Mouse (Mus musculus) mouse embryonic stem cell (cell line): Measurements from ENCODE around the gene Pik3r6.

Experiments
- in situ Hi-C, 2 experiments: fragments of 300-500 bp; cut with MboI; formaldehyde crosslinking; loops; 1 replicate in 1 of 2; 3 replicates in 1 of 2; pipeline ENCODE4 v1.14.3; 2019 to 2020; ENCODE audit warnings: low sequenced_read_pairs in 2 of 2, low pct_unique_long_range_greater_than_20kb in 1 of 2, mixed read lengths in 1 of 2; ENCODE audit not compliant: unreplicated experiment in 1 of 2

Gene Pik3r6

GRCm38 (mm10) chr11:68520439-68520838 lies 17.6 kb downstream of the Pik3r6 start:
- in situ Hi-C loops: no loop called here

- in situ Hi-C loops: no loop called here
Measured at GRCm38 (mm10) chr11:68521352-68521751, 18.5 kb downstream of the Pik3r6 start.

GRCm38 (mm10) chr11:68526441-68526840 lies 23.6 kb downstream of the Pik3r6 start:
- in situ Hi-C loops: no loop called here

DNA sequence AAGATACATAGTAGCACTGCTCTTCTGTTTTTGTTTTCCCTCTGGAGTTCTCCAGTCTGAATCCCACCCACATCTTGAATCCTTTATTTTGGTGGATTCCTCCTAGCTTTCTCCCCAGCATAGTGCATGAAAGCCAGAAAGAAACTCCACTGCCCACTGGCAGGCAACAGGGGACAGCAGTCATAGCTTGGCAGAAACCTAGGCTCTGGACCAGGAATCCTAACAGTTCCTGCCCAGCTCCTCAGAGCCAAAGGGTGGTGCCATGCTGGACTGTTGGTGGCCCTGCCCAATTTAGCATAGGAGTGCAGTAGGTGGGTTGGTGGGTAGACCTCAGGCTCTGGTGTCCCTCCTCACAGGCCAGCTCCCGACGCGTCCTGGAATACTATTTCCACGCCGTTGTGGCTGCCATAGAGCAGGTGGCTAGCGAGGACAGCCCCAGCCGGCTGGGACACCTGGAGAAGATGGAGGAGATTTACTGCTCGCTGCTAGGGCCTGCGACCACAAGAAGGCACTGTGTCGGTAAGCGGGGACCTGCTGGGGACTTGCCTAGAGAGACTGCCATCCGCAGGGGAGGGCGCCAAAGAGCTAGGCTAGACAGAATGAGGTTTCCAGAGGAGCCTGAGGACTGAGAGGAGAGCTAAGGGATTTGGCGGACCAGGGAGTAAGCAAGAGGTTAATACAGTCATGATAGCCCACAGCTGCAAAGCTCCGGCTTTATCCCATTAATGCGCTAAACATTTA lies 28.4 kb downstream of the Pik3r6 start:
- in situ Hi-C loops: no loop called here

- in situ Hi-C loops: no loop called here
Measured at GRCm38 (mm10) chr11:68531941-68532535, 29.2 kb downstream of the Pik3r6 start.

GRCm38 (mm10) chr11:68532773-68533172 lies 30.0 kb downstream of the Pik3r6 start:
- in situ Hi-C loops: no loop called here

- in situ Hi-C loops: no loop called here
Measured at GRCm38 (mm10) chr11:68533971-68534475, 31.2 kb downstream of the Pik3r6 start.

DNA sequence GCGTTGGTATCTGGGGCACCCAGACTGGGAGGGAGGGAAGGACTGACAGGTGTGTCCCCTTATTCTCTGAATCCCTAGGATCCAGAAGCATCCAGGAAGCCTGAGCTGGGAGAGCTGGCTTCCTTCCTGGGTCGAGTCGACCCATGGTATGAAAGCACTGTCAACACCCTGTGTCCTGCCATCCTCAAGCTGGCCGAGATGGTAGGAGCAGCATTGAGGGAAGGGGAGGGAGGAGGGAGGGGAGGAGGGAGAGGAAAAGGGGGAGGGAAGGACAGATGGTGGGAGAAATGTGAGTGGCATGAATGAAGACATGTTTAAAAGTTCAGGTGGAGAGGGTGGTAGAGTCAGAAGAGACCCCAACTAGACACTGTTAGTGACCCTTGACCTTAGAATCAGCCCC lies 33.2 kb downstream of the Pik3r6 start:
- in situ Hi-C loops: no loop called here

DNA sequence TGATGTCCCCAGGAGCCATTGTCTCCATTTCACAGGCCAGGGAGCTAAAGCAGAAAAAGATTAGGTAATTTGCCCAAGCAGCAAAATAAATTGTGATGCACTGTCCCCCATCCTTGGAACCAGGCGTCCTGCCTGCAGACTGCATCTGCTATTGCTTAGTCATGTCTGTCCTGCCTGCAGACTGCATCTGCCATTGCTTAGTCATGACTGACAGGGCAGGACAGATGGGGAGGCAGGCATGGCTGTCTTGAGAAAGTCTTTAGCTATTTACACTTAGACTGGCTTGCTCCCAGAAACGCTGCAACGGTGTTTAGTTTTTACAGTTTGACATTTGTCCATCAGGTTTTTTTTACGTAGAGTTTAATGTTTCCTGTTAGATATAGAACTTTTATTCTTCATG lies 33.6 kb downstream of the Pik3r6 start:
- in situ Hi-C loops: no loop called here

DNA sequence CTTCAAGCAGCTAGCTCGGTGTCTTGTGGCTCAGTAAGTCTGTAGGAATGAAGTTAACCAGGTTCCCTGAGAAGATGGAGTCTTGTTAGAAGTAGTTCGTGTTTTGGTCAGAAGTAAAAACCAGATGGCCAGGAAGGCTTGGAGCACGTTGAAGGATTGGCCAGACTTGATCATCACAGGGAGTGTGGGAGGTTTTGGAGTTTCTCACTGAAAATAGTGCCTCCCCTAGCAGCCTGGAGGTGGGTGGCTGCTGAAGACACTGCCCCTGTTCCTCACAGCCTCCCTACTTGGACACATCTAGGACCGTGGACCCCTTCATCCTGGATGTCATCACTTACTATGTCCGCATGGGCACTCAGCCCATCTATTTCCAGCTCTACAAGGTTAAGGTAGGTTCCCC lies 36.8 kb downstream of the Pik3r6 start:
- in situ Hi-C loops: no loop called here

- in situ Hi-C loops: no loop called here
Measured at GRCm38 (mm10) chr11:68544554-68544953, 41.7 kb downstream of the Pik3r6 start.

DNA sequence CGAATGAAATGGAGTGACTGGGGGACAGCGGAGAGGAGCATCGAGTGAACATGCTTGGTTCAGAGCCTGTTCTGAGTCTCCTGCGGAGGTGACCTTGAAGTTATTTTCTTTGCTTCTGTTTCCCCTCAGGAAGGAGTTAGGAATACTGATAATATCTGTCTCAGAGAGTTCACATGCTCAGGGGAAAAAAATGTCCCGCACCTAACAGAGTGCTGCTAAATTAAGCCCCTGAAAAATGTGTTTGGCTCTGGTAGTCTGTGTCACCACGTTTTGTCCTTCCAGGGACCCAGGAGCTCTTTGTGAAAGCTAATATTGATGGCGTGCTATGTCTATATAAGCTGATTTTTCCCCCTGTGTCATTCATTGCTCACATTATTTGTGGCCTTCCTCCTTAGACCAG lies 42.4 kb downstream of the Pik3r6 start:
- in situ Hi-C loops: no loop called here

- in situ Hi-C loops: no loop called here
Measured at GRCm38 (mm10) chr11:68545682-68546222, 42.9 kb downstream of the Pik3r6 start.

GRCm38 (mm10) chr11:68547484-68547883 lies 44.7 kb downstream of the Pik3r6 start:
- in situ Hi-C loops: no loop called here

- in situ Hi-C loops: no loop called here
Measured at GRCm38 (mm10) chr11:68549597-68549996, 46.8 kb downstream of the Pik3r6 start.

DNA sequence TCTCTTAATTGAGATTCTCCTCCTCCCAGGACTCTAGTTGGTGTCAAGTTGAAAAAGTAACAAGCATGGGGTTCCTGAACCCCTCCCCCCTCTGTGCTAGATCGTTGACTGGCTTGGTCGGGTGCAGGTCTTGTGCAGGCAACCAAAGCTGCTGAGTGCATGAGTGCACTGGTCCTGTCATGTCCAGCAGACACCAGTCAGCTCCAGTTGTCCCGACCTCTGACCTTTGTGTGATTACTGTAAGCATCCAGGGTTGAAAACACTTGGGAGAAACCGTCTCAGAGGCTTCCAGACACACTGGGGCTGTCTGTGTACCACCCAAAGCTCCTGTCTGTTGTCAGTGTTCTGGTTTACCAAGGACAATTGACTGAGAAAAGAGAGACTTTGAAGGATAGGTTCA lies 47.5 kb downstream of the Pik3r6 start:
- in situ Hi-C loops: loop anchor here in 1 of 2 experiments (5.0 kb wide), 1 partner anchor 63 kb away; no protein-coding TSS in a partner anchor

GRCm38 (mm10) chr11:68553981-68554471 lies 51.2 kb downstream of the Pik3r6 start:
- in situ Hi-C loops: loop anchor here in 1 of 2 experiments (5.0 kb wide), 1 partner anchor 67 kb away; no protein-coding TSS in a partner anchor

GRCm38 (mm10) chr11:68555918-68556584 lies 53.2 kb downstream of the Pik3r6 start, which contains the start of gene Mfsd6l:
Mfsd6l (plus strand) TSS chr11:68556186.
- in situ Hi-C loops: no loop called here

DNA sequence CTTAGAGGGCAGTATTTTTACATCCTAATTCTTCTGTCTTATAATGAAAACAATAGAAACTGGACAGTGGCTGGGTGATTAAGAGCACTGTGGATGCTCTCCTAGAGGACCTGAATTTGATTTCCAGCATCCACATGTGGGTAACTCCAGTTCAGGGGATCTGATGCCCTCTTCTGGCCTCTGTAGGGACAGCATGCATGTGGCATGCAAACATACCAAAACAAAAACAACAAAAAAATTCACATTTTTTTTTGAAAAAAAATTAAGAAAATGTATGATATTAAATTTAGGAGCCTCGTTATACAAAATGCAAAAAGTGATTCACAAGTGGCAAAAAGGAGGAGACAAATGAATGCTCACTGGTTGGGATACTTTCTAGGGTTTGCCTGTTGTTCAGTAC lies 56.7 kb downstream of the Pik3r6 start:
- in situ Hi-C loops: no loop called here
